Mouse (Mus musculus): ENCODE measurements around the gene Mast4. TPM values are rescaled to one million over a fixed set of nuclear protein-coding genes. Genes with fewer than 3 reads are reported as not detected.

The Mast4 gene
- total and polyA plus RNA-seq, 3 experiments: 0.04 to 1.1 (median 0.23) TPM

- no peak overlapping the region for H3K4me3 ChIP-seq (ENCODE audit: low read depth, low read length)
- TF ChIP-seq GATA2 (IDR thresholded peaks at IDR 0.05; ENCODE audit: borderline replicate concordance, low read depth, low read length) (no peak), POLR2AphosphoS5 (IDR thresholded peaks at IDR 0.05; ENCODE audit: insufficient replicate concordance, low read depth, low read length) (no peak), TAL1 (conservative IDR thresholded peaks at IDR 0.05; ENCODE audit: low read depth, low read length) (no peak), CTCF (IDR thresholded peaks at IDR 0.05; ENCODE audit: low read depth, low read length) (no peak), GATA1 (IDR thresholded peaks at IDR 0.05; ENCODE audit: borderline replicate concordance, low read length) (no peak)
- no peak for DNase-seq (ENCODE audit: low spot score)
- H3K36me3 ChIP-seq (replicated peaks): no peaks in the 10 kb centered on the region
- ATAC-seq (ENCODE audit: extremely low read depth, insufficient number of reproducible peaks, low FRiP score, poor library complexity, severe bottlenecking): no peak
- no peaks in the 10 kb centered on the region for H3K27me3 ChIP-seq (ENCODE audit: insufficient read depth, low read length)
- H3K9me3 ChIP-seq (replicated peaks): no peaks in the 10 kb centered on the region
- H3K4me1 ChIP-seq (ENCODE audit: insufficient read depth, low read depth, low read length): no peaks in the 10 kb centered on the region
Measured at GRCm38 (mm10) chr13:103015131-103015750, 319.1 kb downstream of the Mast4 start.

GRCm38 (mm10) chr13:103014631-103015030, 319.7 kb downstream of the Mast4 start:
- no peak for TF ChIP-seq TAL1 (conservative IDR thresholded peaks at IDR 0.05; ENCODE audit: low read depth, low read length)
- no peak for TF ChIP-seq GATA1 (IDR thresholded peaks at IDR 0.05; ENCODE audit: borderline replicate concordance, low read length)
- TF ChIP-seq GATA2 (IDR thresholded peaks at IDR 0.05; ENCODE audit: borderline replicate concordance, low read depth, low read length): no peak
- no peak for TF ChIP-seq CTCF (IDR thresholded peaks at IDR 0.05; ENCODE audit: low read depth, low read length)
- no peak for TF ChIP-seq POLR2AphosphoS5 (IDR thresholded peaks at IDR 0.05; ENCODE audit: insufficient replicate concordance, low read depth, low read length)
- DNase-seq (ENCODE audit: low spot score) (no peak), ATAC-seq (ENCODE audit: extremely low read depth, insufficient number of reproducible peaks, low FRiP score, poor library complexity, severe bottlenecking) (no peak)
- Histone ChIP-seq H3K36me3 (replicated peaks) (no peaks in the 10 kb centered on the region), H3K4me1 (ENCODE audit: insufficient read depth, low read depth, low read length) (no peaks in the 10 kb centered on the region), H3K9me3 (replicated peaks) (no peaks in the 10 kb centered on the region), H3K4me3 (ENCODE audit: low read depth, low read length) (no peak overlapping the region), H3K27me3 (ENCODE audit: insufficient read depth, low read length) (no peaks in the 10 kb centered on the region)

GRCm38 (mm10) chr13:103014222-103014621, 320.1 kb downstream of the Mast4 start:
- Histone ChIP-seq H3K9me3 (replicated peaks) (no peaks in the 10 kb centered on the region), H3K36me3 (replicated peaks) (no peaks in the 10 kb centered on the region), H3K4me1 (ENCODE audit: insufficient read depth, low read depth, low read length) (no peaks in the 10 kb centered on the region), H3K4me3 (ENCODE audit: low read depth, low read length) (no peak overlapping the region), H3K27me3 (ENCODE audit: insufficient read depth, low read length) (no peaks in the 10 kb centered on the region)
- TF ChIP-seq GATA1 (IDR thresholded peaks at IDR 0.05; ENCODE audit: borderline replicate concordance, low read length): no peak
- no peak for TF ChIP-seq CTCF (IDR thresholded peaks at IDR 0.05; ENCODE audit: low read depth, low read length)
- TF ChIP-seq POLR2AphosphoS5 (IDR thresholded peaks at IDR 0.05; ENCODE audit: insufficient replicate concordance, low read depth, low read length): no peak
- no peak for TF ChIP-seq TAL1 (conservative IDR thresholded peaks at IDR 0.05; ENCODE audit: low read depth, low read length)
- TF ChIP-seq GATA2 (IDR thresholded peaks at IDR 0.05; ENCODE audit: borderline replicate concordance, low read depth, low read length): no peak
- no peak for DNase-seq (ENCODE audit: low spot score)
- no peak for ATAC-seq (ENCODE audit: extremely low read depth, insufficient number of reproducible peaks, low FRiP score, poor library complexity, severe bottlenecking)

- Histone ChIP-seq H3K36me3 (replicated peaks) (no peaks in the 10 kb centered on the region), H3K9me3 (replicated peaks) (no peaks in the 10 kb centered on the region), H3K27me3 (ENCODE audit: insufficient read depth, low read length) (no peaks in the 10 kb centered on the region), H3K4me3 (ENCODE audit: low read depth, low read length) (no peak overlapping the region), H3K4me1 (ENCODE audit: insufficient read depth, low read depth, low read length) (no peaks in the 10 kb centered on the region)
- DNase-seq (ENCODE audit: low spot score) (no peak), ATAC-seq (ENCODE audit: extremely low read depth, insufficient number of reproducible peaks, low FRiP score, poor library complexity, severe bottlenecking) (no peak)
- no peak for TF ChIP-seq GATA2 (IDR thresholded peaks at IDR 0.05; ENCODE audit: borderline replicate concordance, low read depth, low read length)
- no peak for TF ChIP-seq GATA1 (IDR thresholded peaks at IDR 0.05; ENCODE audit: borderline replicate concordance, low read length)
- TF ChIP-seq POLR2AphosphoS5 (IDR thresholded peaks at IDR 0.05; ENCODE audit: insufficient replicate concordance, low read depth, low read length): no peak
- no peak for TF ChIP-seq TAL1 (conservative IDR thresholded peaks at IDR 0.05; ENCODE audit: low read depth, low read length)
- TF ChIP-seq CTCF (IDR thresholded peaks at IDR 0.05; ENCODE audit: low read depth, low read length): no peak
Measured at GRCm38 (mm10) chr13:103005227-103005626, 329.1 kb downstream of the Mast4 start.

- Histone ChIP-seq H3K36me3 (replicated peaks) (no peaks in the 10 kb centered on the region), H3K4me1 (ENCODE audit: insufficient read depth, low read depth, low read length) (no peaks in the 10 kb centered on the region), H3K9me3 (replicated peaks) (no peaks in the 10 kb centered on the region), H3K4me3 (ENCODE audit: low read depth, low read length) (no peak overlapping the region), H3K27me3 (ENCODE audit: insufficient read depth, low read length) (no peaks in the 10 kb centered on the region)
- DNase-seq (ENCODE audit: low spot score) (no peak), ATAC-seq (ENCODE audit: extremely low read depth, insufficient number of reproducible peaks, low FRiP score, poor library complexity, severe bottlenecking) (no peak)
- TF ChIP-seq POLR2AphosphoS5 (IDR thresholded peaks at IDR 0.05; ENCODE audit: insufficient replicate concordance, low read depth, low read length) (no peak), TAL1 (conservative IDR thresholded peaks at IDR 0.05; ENCODE audit: low read depth, low read length) (no peak)
Measured at GRCm38 (mm10) chr13:103001831-103002230, 332.5 kb downstream of the Mast4 start.

GRCm38 (mm10) chr13:103000891-103001290, 333.4 kb downstream of the Mast4 start:
- Histone ChIP-seq H3K4me1 (ENCODE audit: insufficient read depth, low read depth, low read length) (no peaks in the 10 kb centered on the region), H3K27me3 (ENCODE audit: insufficient read depth, low read length) (no peaks in the 10 kb centered on the region), H3K36me3 (replicated peaks) (no peaks in the 10 kb centered on the region), H3K4me3 (ENCODE audit: low read depth, low read length) (no peak overlapping the region), H3K9me3 (replicated peaks) (no peaks in the 10 kb centered on the region)
- ATAC-seq (ENCODE audit: extremely low read depth, insufficient number of reproducible peaks, low FRiP score, poor library complexity, severe bottlenecking) (no peak), DNase-seq (ENCODE audit: low spot score) (no peak)
- TF ChIP-seq GATA1 (IDR thresholded peaks at IDR 0.05; ENCODE audit: borderline replicate concordance, low read length) (no peak), TAL1 (conservative IDR thresholded peaks at IDR 0.05; ENCODE audit: low read depth, low read length) (no peak), CTCF (IDR thresholded peaks at IDR 0.05; ENCODE audit: low read depth, low read length) (no peak), GATA2 (IDR thresholded peaks at IDR 0.05; ENCODE audit: borderline replicate concordance, low read depth, low read length) (no peak), POLR2AphosphoS5 (IDR thresholded peaks at IDR 0.05; ENCODE audit: insufficient replicate concordance, low read depth, low read length) (no peak)

Measured in G1E (cell line).